Mouse (Mus musculus) T-cell, adult 66 days (primary cell): ENCODE data around the gene I830077J02Rik. TPM values are rescaled to one million over a fixed set of nuclear protein-coding genes. Genes with fewer than 3 reads are reported as not detected.

ENCODE experiments used
- total RNA-seq, 2 experiments: library from RNA; stranded (reverse); gene quantifications; 3 replicates in 1 of 2; 4 replicates in 1 of 2; pipeline ENCODE4 v1.2.4; 2023

Gene I830077J02Rik
- 1 to 10 TPM; 1.5 to 2.5 TPM for total RNA-seq

DNA sequence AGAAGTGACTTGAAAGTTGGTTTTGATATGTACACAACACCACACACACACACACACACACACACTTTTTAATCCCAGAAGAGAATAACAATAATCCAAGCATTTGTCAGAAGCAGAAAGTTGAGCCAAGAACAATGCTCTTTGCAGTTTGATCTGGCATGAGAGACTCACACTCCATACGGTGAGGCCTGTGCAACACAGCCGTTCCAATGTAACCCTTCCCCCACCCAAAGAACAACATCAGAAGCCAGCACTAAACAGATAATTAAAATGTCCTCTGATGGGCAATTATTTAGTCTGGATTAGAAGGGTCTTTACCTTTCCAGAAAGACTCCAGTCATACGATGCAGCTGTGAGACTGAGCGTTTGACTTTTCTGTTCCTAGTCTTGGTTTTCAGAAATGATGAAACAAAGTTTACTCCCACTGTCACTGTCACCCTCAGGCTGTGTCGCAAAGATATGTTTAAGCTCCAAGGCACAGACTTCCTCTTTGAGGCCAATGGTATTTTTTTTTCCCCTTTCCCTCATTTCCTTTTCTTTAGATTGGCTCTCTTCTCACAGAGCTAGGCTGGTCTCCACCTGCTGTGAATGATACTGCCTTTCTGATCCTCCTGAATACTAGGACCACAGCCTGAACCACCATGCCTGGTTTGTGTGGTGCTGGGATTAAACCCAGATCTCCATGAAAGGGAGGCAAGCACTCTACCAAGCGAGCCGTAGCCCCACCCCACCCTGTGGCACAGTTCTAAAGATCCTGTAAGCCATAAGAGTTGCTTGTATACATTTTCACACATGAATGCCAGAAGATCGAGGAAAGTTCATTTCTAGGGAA, at the start of gene I830077J02Rik:
TSS of gene I830077J02Rik (minus strand) at position 425 of the 832 bp plus-strand sequence.

DNA sequence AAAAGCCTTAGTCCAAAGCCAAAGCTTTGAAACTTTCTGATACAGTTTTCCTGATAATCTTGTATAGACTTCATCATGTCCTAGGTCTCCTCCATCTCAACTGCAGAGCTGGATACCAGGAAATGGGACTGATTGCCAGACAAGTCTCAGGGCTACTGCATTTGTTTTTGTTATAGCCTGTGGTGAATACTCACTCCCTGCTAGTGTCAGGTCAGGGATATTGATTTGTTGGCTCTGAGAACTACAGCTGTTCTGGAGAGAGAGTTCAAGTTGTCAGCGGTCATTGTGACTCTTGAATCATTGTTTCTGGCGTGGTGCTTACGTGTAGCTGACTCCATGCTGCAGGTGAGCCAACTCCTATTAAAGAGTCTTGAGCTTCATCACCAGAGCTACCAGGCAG, 40.9 kb upstream of the I830077J02Rik start, which contains the start of gene Ovgp1:
TSS of gene Ovgp1 (plus strand) at position 301 of the 400 bp plus-strand sequence.

DNA sequence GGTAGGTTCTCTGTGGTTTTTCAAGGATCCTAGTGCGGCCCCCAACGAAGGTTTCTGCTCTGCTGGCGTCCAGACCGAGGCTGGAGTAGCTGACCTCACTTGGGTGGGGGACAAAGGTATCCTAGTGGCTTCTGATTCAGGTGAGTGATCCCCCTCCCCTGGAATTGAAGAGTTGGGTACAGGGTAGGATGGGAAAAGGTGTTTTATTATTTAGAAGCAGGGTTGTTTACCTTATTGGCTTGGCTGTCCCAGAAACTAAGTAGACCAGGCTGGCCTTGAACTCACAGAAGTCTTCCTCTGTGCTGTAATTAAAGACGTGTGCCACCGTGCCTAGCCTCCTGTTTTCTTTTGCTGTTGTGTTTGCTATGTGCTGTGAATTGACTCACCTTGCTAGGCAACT, 27.5 kb upstream of the I830077J02Rik start, which contains the start of gene Atp5f1:
TSS of gene Atp5f1 (minus strand) at position 101 of the 400 bp plus-strand sequence.

DNA sequence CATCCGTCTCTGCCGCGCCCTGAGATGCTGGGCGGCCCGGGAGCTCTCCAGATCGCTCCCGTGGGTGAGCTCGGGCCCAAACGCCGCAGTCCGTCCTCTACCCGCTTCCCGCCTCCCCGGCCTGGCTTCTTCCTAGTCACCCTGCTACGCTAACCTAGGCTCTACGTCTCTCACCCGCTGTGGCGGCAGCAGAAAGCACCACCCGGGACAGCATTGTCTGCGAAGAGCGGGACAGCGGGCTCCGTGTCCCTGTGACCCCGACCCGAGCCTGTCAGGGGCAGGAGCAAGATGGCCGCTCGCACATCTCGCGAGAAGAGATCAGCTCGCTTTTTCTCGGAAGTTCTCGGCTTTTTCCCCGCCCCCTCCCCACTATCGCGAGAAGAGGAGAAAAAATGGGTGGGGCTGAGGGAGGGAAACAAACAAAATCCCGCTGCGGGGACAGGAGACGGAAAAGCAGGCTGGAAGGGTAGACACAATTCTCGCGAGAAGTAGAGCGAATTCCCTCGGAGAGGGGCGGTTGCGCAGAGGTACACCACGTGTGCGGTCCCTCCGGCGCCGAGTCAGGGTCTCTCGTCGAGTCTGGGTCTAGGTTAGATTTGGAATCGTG, 26.6 kb upstream of the I830077J02Rik start, which contains the start of gene Wdr77:
TSS of gene Wdr77 (plus strand) at position 396 of the 607 bp plus-strand sequence.

Other genes starting within 250 kb of the I830077J02Rik start
- 10 to 100 TPM; 30.1 TPM for gene Ddx20, start 245.1 kb downstream of the I830077J02Rik start, total RNA-seq
- 1 to 10 TPM; 2.2 to 2.5 TPM for gene Inka2, start 228.1 kb downstream of the I830077J02Rik start, total RNA-seq
- gene Rap1a, start 131.3 kb downstream of the I830077J02Rik start, total RNA-seq: 100 to 1,000 TPM; 119 to 129 TPM
- not detected for gene Adora3, start 61.8 kb downstream of the I830077J02Rik start, total RNA-seq
- gene Tmigd3, start 61.8 kb downstream of the I830077J02Rik start, total RNA-seq: not detected
- gene Wdr77, start 26.7 kb upstream of the I830077J02Rik start, total RNA-seq: 10 to 100 TPM; 52.1 to 52.4 TPM
- 100 to 1,000 TPM; 127 to 129 TPM for gene Atp5f1, start 27.4 kb upstream of the I830077J02Rik start, total RNA-seq
- 1 to 10 TPM; 5.3 to 5.9 TPM for gene Ovgp1, start 41.0 kb upstream of the I830077J02Rik start, total RNA-seq
- not detected for gene Pifo, start 82.0 kb upstream of the I830077J02Rik start, total RNA-seq
- gene Chil5, start 100.2 kb upstream of the I830077J02Rik start, total RNA-seq: 1 to 10 TPM; 3.6 to 5.0 TPM
- gene Chia1, start 180.6 kb upstream of the I830077J02Rik start, total RNA-seq: not detected
- under 1 TPM; 0.47 to 0.74 TPM for gene Chil3, start 234.9 kb upstream of the I830077J02Rik start, total RNA-seq